Mouse (Mus musculus): ENCODE measurements around the gene St13.

Gene St13

DNA sequence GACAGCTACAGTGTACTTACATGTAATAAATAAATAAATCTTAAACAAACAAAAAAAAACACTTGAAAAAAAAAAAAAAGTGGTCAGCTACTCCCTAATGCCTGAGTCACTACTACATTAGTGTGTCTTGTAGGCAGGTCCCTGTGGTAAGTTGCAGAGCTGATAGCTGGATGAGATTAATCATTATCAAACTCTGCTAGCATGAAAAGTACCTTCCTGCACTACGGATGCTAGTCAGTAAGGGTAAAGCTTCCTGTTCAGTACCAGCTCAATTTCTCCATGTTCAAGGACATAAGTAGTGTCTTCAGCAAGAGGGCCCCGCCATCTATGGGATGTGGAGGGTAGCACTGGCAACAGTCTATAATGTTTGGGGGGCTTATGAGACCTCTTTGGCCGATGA, 85.9 kb downstream of the St13 start:
- DNase-seq, result no peak

Measured in cerebellum, adult 18-20 months (tissue).